Mouse (Mus musculus): Measurements from ENCODE around the gene Lrrc75a. TPM values are rescaled to one million over a fixed set of nuclear protein-coding genes. Genes with fewer than 3 reads are reported as not detected.

Gene Lrrc75a
- polyA plus RNA-seq, 1 experiment = 6.4 TPM

GRCm38 (mm10) chr11:62615456-62615855 is 32.9 kb downstream of the Lrrc75a start:
- Histone ChIP-seq H3K36me3 (ENCODE audit: control insufficient read depth, insufficient read depth, low read length, poor library complexity, severe bottlenecking) (no peaks in the 10 kb centered on the region), H3K9me3 (replicated peaks; ENCODE audit: control insufficient read depth, insufficient read depth, low read length, poor library complexity, severe bottlenecking) (no peaks in the 10 kb centered on the region), H3K4me3 (ENCODE audit: low read depth, low read length) (no peak overlapping the region), H3K27ac (ENCODE audit: insufficient read depth, low read length) (no peak overlapping the region), H3K9ac (ENCODE audit: low read depth, poor library complexity, severe bottlenecking) (no peak overlapping the region), H3K4me1 (ENCODE audit: control insufficient read depth, insufficient read depth, low read length) (no peaks in the 10 kb centered on the region), H3K27me3 (ENCODE audit: control insufficient read depth, insufficient read depth, low read length, poor library complexity, severe bottlenecking) (no peaks in the 10 kb centered on the region)
- no peak for TF ChIP-seq EP300 (IDR thresholded peaks at IDR 0.05; ENCODE audit: insufficient read depth, low read depth, low read length)
- TF ChIP-seq CTCF (IDR thresholded peaks at IDR 0.05; ENCODE audit: low read depth, low read length) = no peak
- TF ChIP-seq POLR2A (IDR thresholded peaks at IDR 0.05; ENCODE audit: insufficient read depth, low read length) = no peak

GRCm38 (mm10) chr11:62614876-62615410 is 33.4 kb downstream of the Lrrc75a start:
- Histone ChIP-seq H3K4me1 (ENCODE audit: control insufficient read depth, insufficient read depth, low read length) (no peaks in the 10 kb centered on the region), H3K9me3 (replicated peaks; ENCODE audit: control insufficient read depth, insufficient read depth, low read length, poor library complexity, severe bottlenecking) (no peaks in the 10 kb centered on the region), H3K27ac (ENCODE audit: insufficient read depth, low read length) (no peak overlapping the region), H3K9ac (ENCODE audit: low read depth, poor library complexity, severe bottlenecking) (no peak overlapping the region), H3K27me3 (ENCODE audit: control insufficient read depth, insufficient read depth, low read length, poor library complexity, severe bottlenecking) (no peaks in the 10 kb centered on the region), H3K4me3 (ENCODE audit: low read depth, low read length) (no peak overlapping the region), H3K36me3 (ENCODE audit: control insufficient read depth, insufficient read depth, low read length, poor library complexity, severe bottlenecking) (no peaks in the 10 kb centered on the region)
- TF ChIP-seq POLR2A (IDR thresholded peaks at IDR 0.05; ENCODE audit: insufficient read depth, low read length) = no peak
- TF ChIP-seq CTCF (IDR thresholded peaks at IDR 0.05; ENCODE audit: low read depth, low read length) = no peak
- TF ChIP-seq EP300 (IDR thresholded peaks at IDR 0.05; ENCODE audit: insufficient read depth, low read depth, low read length) = no peak

- Histone ChIP-seq H3K4me1 (ENCODE audit: control insufficient read depth, insufficient read depth, low read length) (no peaks in the 10 kb centered on the region), H3K36me3 (ENCODE audit: control insufficient read depth, insufficient read depth, low read length, poor library complexity, severe bottlenecking) (no peaks in the 10 kb centered on the region), H3K27ac (ENCODE audit: insufficient read depth, low read length) (no peak overlapping the region), H3K27me3 (ENCODE audit: control insufficient read depth, insufficient read depth, low read length, poor library complexity, severe bottlenecking) (no peaks in the 10 kb centered on the region), H3K9ac (ENCODE audit: low read depth, poor library complexity, severe bottlenecking) (no peak overlapping the region), H3K9me3 (replicated peaks; ENCODE audit: control insufficient read depth, insufficient read depth, low read length, poor library complexity, severe bottlenecking) (no peaks in the 10 kb centered on the region), H3K4me3 (ENCODE audit: low read depth, low read length) (peak overlapping the region; percentile 41)
- TF ChIP-seq POLR2A (IDR thresholded peaks at IDR 0.05; ENCODE audit: insufficient read depth, low read length) = no peak
- peak; percentile 64; the same call in 1 of the 2 replicates for TF ChIP-seq EP300 (IDR thresholded peaks at IDR 0.05; ENCODE audit: insufficient read depth, low read depth, low read length)
- peak; percentile 99 for TF ChIP-seq CTCF (IDR thresholded peaks at IDR 0.05; ENCODE audit: low read depth, low read length)
These were observed 34.5 kb downstream of the Lrrc75a start for GRCm38 (mm10) chr11:62613657-62614365.

GRCm38 (mm10) chr11:62612604-62613003 is 35.7 kb downstream of the Lrrc75a start:
- H3K9ac ChIP-seq (ENCODE audit: low read depth, poor library complexity, severe bottlenecking) = no peak overlapping the region
- no peaks in the 10 kb centered on the region for H3K9me3 ChIP-seq (replicated peaks; ENCODE audit: control insufficient read depth, insufficient read depth, low read length, poor library complexity, severe bottlenecking)
- TF ChIP-seq POLR2A (IDR thresholded peaks at IDR 0.05; ENCODE audit: insufficient read depth, low read length) (no peak), EP300 (IDR thresholded peaks at IDR 0.05; ENCODE audit: insufficient read depth, low read depth, low read length) (no peak), CTCF (IDR thresholded peaks at IDR 0.05; ENCODE audit: low read depth, low read length) (no peak)
- no peak overlapping the region for H3K27ac ChIP-seq (ENCODE audit: insufficient read depth, low read length)
- H3K27me3 ChIP-seq (ENCODE audit: control insufficient read depth, insufficient read depth, low read length, poor library complexity, severe bottlenecking) = no peaks in the 10 kb centered on the region
- no peak overlapping the region for H3K4me3 ChIP-seq (ENCODE audit: low read depth, low read length)
- peaks cover 2% of the 10 kb centered on the region; the same call in 1 of the 2 replicates for H3K36me3 ChIP-seq (ENCODE audit: control insufficient read depth, insufficient read depth, low read length, poor library complexity, severe bottlenecking)
- no peaks in the 10 kb centered on the region for H3K4me1 ChIP-seq (ENCODE audit: control insufficient read depth, insufficient read depth, low read length)

DNA sequence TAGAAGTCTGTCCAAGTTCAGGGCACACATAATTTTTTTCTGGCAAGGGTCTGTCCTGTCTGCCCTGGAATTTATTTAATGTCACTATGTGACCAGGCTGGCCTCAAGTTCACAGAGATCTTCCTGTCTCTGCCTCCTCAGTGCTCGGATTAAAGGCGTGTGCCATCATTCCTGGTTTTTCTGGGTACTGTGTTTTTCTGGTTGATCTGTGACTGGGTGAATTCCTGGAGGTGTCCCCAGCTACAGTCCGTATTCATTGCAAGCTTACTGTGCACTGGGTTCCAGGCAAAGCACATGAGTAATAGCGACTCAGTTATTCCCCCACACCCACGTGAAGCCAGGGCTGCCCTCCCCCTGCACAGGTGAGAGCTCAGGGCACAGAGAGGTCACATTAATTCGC is 38.0 kb downstream of the Lrrc75a start:
- H3K9me3 ChIP-seq (replicated peaks; ENCODE audit: control insufficient read depth, insufficient read depth, low read length, poor library complexity, severe bottlenecking) = no peaks in the 10 kb centered on the region
- H3K9ac ChIP-seq (ENCODE audit: low read depth, poor library complexity, severe bottlenecking) = no peak overlapping the region
- H3K4me1 ChIP-seq (ENCODE audit: control insufficient read depth, insufficient read depth, low read length) = no peaks in the 10 kb centered on the region
- H3K4me3 ChIP-seq (ENCODE audit: low read depth, low read length) = no peak overlapping the region
- H3K27ac ChIP-seq (ENCODE audit: insufficient read depth, low read length) = no peak overlapping the region
- H3K36me3 ChIP-seq (ENCODE audit: control insufficient read depth, insufficient read depth, low read length, poor library complexity, severe bottlenecking) = peaks cover 18% of the 10 kb centered on the region
- H3K27me3 ChIP-seq (ENCODE audit: control insufficient read depth, insufficient read depth, low read length, poor library complexity, severe bottlenecking) = no peaks in the 10 kb centered on the region
- TF ChIP-seq CTCF (IDR thresholded peaks at IDR 0.05; ENCODE audit: low read depth, low read length) = no peak
- TF ChIP-seq EP300 (IDR thresholded peaks at IDR 0.05; ENCODE audit: insufficient read depth, low read depth, low read length) = no peak
- no peak for TF ChIP-seq POLR2A (IDR thresholded peaks at IDR 0.05; ENCODE audit: insufficient read depth, low read length)

Measured in ES-Bruce4 (cell line).